Mouse (Mus musculus) duodenum, adult 2 months (tissue): ENCODE results near the gene Atg5. TPM values are rescaled to one million over a fixed set of nuclear protein-coding genes. Genes with fewer than 3 reads are reported as not detected.

Experiments used
- polyA plus RNA-seq: library from polyadenylated mRNA; depleted of rRNA; stranded (reverse); fragments of >200 nt; gene quantifications from 2 replicates; pipeline ENCODE4 v1.2.3, GENCODE M21; 2012; ENCODE audit warnings: low replicate concordance; rRNA removed

Atg5 gene
- polyA plus RNA-seq: 5.5 and 6.3 TPM in 2 replicates

GRCm38 (mm10) chr10:44268145-44268860 lies at the start of gene Atg5:
Atg5 (plus strand) TSS chr10:44268358.

Other genes with a start within 250 kb of the Atg5 start
- 4.3 and 6.2 TPM in 2 replicates for gene Crybg1, start 119.5 kb upstream of the Atg5 start, polyA plus RNA-seq